Mouse (Mus musculus): Measurements from ENCODE around the gene Tyro3.
A peak's percentile ranks its signal among the peaks of the same experiment; 100 is the strongest.

The Tyro3 gene

GRCm38 (mm10) chr2:119797279-119797783 is at the start of gene Tyro3:
Gene Tyro3 (plus strand): TSS chr2:119797733.
- ATAC-seq (ENCODE audit: insufficient number of reproducible peaks, low FRiP score, low TSS enrichment), result no peak

- no peak for ATAC-seq (ENCODE audit: insufficient number of reproducible peaks, low FRiP score, low TSS enrichment)
These were observed 48.3 kb upstream of the Tyro3 start for GRCm38 (mm10) chr2:119749260-119749659.

DNA sequence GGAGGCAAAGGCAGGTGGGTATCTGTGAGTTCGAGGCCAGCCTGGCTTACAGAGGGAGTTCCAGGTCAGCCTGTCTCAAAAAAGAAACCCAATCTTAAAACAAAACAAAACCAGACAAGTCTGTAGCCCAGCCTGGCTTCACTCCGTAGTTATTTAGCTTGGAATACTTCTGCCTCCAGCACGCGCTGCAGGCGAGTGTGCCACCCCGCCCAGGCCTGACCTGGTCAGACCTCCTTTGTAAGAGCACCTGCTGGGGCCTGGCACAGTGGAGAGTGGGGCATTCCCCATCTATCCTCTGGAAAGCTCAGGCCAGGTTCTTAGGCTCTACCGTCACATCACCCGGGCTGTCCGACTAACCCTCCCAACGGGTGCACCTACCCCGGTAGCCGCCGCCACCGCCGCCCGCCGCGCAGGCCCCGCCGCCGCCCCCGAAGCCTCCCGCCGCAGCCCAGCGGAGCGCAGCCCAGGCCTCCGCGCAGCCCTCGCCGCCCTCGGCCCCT is 39.9 kb upstream of the Tyro3 start:
- no peak for ATAC-seq (ENCODE audit: insufficient number of reproducible peaks, low FRiP score, low TSS enrichment)

DNA sequence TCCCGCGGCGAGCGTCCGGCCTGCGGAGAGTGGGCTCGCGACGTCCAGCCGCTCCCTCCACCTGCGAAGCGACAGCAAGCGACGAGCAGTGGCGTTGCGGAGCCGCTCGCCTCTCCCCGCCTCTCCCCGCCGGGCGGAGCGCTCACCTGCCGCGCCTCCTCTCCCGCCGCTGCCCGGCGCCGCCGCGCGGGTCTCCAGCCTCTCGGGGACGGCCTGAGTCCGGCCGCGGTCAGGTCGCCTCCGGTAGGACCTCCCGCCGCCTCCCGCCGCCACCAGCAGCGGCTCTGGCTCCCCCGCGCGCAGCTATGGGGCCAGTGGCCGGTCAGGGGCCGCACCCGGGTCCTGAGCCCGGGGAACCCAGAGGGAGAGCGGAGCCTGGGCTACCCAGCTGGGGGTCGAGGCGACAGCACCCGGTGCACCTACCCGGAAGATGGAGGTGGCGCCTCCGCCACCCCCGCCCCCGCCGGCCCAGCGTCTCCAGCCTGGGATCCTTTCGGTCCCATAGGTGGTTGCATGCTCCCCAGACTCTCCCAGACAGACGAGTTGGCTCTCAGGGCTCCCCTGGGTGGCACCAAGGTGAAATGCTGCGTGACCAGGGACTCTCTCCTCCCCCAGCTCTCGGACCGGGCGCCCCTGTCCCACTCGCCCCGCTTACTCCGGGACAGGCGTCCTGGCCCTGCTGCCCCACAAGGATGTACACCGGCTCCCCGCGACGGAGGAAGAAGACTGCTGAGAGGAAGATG is 39.3 kb upstream of the Tyro3 start:
- peak; percentile 53; the same call in 1 of the 2 replicates for ATAC-seq (ENCODE audit: insufficient number of reproducible peaks, low FRiP score, low TSS enrichment)

- ATAC-seq (ENCODE audit: insufficient number of reproducible peaks, low FRiP score, low TSS enrichment), result no peak
These were observed 38.4 kb upstream of the Tyro3 start for GRCm38 (mm10) chr2:119758844-119759835.

GRCm38 (mm10) chr2:119760251-119760650 is 37.3 kb upstream of the Tyro3 start, which contains the start of gene Ltk:
Gene Ltk (minus strand): TSS chr2:119760431.
- ATAC-seq (ENCODE audit: insufficient number of reproducible peaks, low FRiP score, low TSS enrichment), result no peak

- ATAC-seq (ENCODE audit: insufficient number of reproducible peaks, low FRiP score, low TSS enrichment), result no peak
These were observed 35.3 kb upstream of the Tyro3 start for GRCm38 (mm10) chr2:119762276-119762675.

DNA sequence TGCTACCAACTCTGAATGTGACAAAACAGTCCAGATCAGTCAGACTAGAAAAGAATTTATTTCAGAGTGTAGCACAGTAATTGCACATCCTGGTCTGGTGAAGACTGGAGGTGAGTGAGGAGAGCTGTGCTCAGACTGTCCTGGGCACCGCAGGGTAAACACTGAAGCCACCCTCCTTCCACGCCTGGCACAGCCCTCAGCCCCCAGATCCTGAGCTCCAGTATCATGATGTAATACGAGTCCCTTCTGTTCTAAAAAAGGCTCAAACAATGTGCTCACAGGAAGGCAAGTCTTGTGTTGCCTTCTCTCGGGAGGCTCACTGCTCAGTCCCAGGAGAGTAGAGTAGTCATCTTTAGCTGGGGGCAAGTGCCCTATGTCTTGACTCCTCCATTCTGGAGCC is 33.6 kb upstream of the Tyro3 start:
- ATAC-seq (ENCODE audit: insufficient number of reproducible peaks, low FRiP score, low TSS enrichment), result no peak

GRCm38 (mm10) chr2:119767246-119767645 is 30.3 kb upstream of the Tyro3 start:
- ATAC-seq (ENCODE audit: insufficient number of reproducible peaks, low FRiP score, low TSS enrichment), result no peak

GRCm38 (mm10) chr2:119787206-119787883 is 10.2 kb upstream of the Tyro3 start, which contains the start of gene Rpap1:
Gene Rpap1 (minus strand): TSS chr2:119787537.
- ATAC-seq (ENCODE audit: insufficient number of reproducible peaks, low FRiP score, low TSS enrichment), result peak; percentile 97

GRCm38 (mm10) chr2:119789996-119790395 is 7.5 kb upstream of the Tyro3 start:
- ATAC-seq (ENCODE audit: insufficient number of reproducible peaks, low FRiP score, low TSS enrichment), result no peak

GRCm38 (mm10) chr2:119798246-119798927 is 854 bp downstream of the Tyro3 start:
- ATAC-seq (ENCODE audit: insufficient number of reproducible peaks, low FRiP score, low TSS enrichment), result no peak

GRCm38 (mm10) chr2:119799181-119799960 is 1.8 kb downstream of the Tyro3 start:
- ATAC-seq (ENCODE audit: insufficient number of reproducible peaks, low FRiP score, low TSS enrichment), result 0 out of 2 replicates have a peak, but pooled peaks have one; percentile 29

GRCm38 (mm10) chr2:119799961-119800550 is 2.5 kb downstream of the Tyro3 start:
- no peak for ATAC-seq (ENCODE audit: insufficient number of reproducible peaks, low FRiP score, low TSS enrichment)

- peak; percentile 82 for ATAC-seq (ENCODE audit: insufficient number of reproducible peaks, low FRiP score, low TSS enrichment)
These were observed 3.6 kb downstream of the Tyro3 start for GRCm38 (mm10) chr2:119800876-119801846.

DNA sequence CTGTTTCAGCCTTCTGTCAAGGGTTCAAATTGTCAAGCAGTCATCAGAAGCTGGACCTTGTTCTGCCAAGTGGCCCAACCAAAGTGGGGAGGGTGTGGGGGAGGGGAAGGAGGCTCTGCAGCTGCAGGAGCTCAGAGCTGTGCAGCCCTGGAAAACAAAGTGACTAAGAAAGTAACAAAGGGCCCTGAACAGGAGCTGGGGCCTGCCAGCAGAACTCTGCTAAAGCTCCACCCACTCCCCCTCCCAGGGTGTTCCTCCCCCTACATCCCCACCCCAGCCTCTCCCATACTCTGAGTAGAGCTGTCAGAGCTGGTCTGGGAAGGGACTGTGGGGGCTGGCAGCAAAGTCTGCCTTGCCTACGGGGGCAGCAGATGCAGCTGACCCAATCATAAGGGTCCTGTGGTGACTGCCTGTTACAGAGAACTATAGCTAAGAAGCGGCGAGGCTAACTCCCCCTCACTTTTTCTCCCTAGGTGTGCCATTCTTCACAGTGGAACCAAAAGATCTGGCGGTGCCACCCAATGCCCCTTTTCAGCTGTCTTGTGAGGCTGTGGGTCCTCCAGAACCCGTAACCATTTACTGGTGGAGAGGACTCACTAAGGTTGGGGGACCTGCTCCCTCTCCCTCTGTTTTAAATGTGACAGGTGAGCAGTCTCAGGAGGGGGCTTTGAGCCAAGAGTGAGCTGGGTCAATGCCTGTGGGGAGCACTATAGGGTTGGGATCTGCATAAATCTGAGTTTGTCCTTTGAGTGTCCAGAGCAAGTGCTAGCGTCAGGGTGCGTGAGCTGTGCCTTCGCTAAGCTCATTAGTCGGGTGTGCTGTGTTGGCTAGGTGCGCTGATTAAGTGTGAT is 5.5 kb downstream of the Tyro3 start:
- no peak for ATAC-seq (ENCODE audit: insufficient number of reproducible peaks, low FRiP score, low TSS enrichment)
